Mouse (Mus musculus) limb, embryonic 10.5 days (tissue): ENCODE measurements at regions not wholly inside any gene's neighbourhood (a gene's known extent, or its start where the extent isn't known, plus 50 kb on each side); places are given as distances from the start of the nearest gene placed in this dataset.

Experiments used
- DNase-seq: peaks from one replicate; pipeline ENCODE4 v3.0.0-alpha.2; 2017; ENCODE audit warnings: low spot score
- H3K27ac ChIP-seq: fragments of 300-500 bp; sonication (generic); 2 replicates; pipeline ENCODE4 v1.5.1; 2016; ENCODE audit warnings: mild to moderate bottlenecking
- H3K27me3 ChIP-seq: fragments of 300-500 bp; sonication (generic); 2 replicates; pipeline ENCODE4 v1.6.1; 2016; ENCODE audit warnings: low read depth, mild to moderate bottlenecking; ENCODE audit not compliant: poor library complexity, severe bottlenecking
- H3K36me3 ChIP-seq: fragments of 300-500 bp; sonication (generic); 2 replicates; pipeline ENCODE4 v1.6.1; 2016; ENCODE audit warnings: mild to moderate bottlenecking, moderate library complexity
- H3K4me1 ChIP-seq: fragments of 300-500 bp; sonication (generic); 2 replicates; pipeline ENCODE4 v1.6.1; 2016
- H3K4me3 ChIP-seq: fragments of 300-500 bp; sonication (generic); 2 replicates; pipeline ENCODE4 v1.5.1; 2016; ENCODE audit warnings: mild to moderate bottlenecking, moderate library complexity
- H3K9me3 ChIP-seq: fragments of 300-500 bp; sonication (generic); replicated peaks from 2 replicates; pipeline ENCODE4 v1.6.1; 2016; ENCODE audit warnings: mild to moderate bottlenecking
- WGBS: fragments of 180-500 bp; shearing (Covaris S2); methylation state at CpG from one replicate; pipeline ENCODE4 v1.1.7; 2016; 5-methylcytosine and 5-hydroxymethylcytosine counted together

DNA sequence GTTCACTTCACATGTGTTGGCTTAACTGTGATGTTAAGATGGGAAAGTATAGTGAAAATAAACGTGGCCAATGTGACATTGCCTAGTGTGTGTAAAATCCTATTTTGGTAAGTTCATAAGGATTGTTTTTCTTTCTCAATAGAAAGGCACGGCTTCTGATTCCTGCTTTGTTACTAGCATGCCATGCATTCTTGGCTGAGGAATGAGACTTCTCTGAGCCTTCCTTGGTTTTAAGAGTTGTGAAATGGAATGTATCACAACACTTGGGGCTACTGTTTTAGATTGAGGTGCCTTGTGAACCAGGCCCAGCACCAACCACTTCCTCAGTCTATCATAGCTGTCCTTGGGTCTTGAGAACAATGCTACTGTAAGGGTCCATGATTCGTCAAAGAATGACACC is 577.3 kb downstream of the Tmem132b start:
- Histone ChIP-seq H3K27ac (no peak overlapping the region), H3K9me3 (no peaks in the 10 kb centered on the region), H3K4me1 (no peaks in the 10 kb centered on the region), H3K4me3 (no peak overlapping the region), H3K27me3 (no peaks in the 10 kb centered on the region), H3K36me3 (no peaks in the 10 kb centered on the region)
- no peak for DNase-seq
- WGBS = 82% methylated on average over 3 of the region's 3 CpGs

- H3K36me3 ChIP-seq = no peaks in the 10 kb centered on the region
Measured at GRCm38 (mm10) chr5:126117291-126117690, 585.7 kb downstream of the Tmem132b start.

GRCm38 (mm10) chr5:126117906-126118521 is 586.4 kb downstream of the Tmem132b start:
- no peak for DNase-seq
- Histone ChIP-seq H3K36me3 (no peaks in the 10 kb centered on the region), H3K9me3 (no peaks in the 10 kb centered on the region), H3K27me3 (no peaks in the 10 kb centered on the region), H3K4me3 (no peak overlapping the region), H3K27ac (no peak overlapping the region), H3K4me1 (no peaks in the 10 kb centered on the region)
- 73% methylated on average over 5 of the region's 5 CpGs for WGBS

More at GRCm38 (mm10) chr5:126117291-126117690, 585.7 kb downstream of the Tmem132b start:
- no peaks in the 10 kb centered on the region for H3K4me1 ChIP-seq
- no peaks in the 10 kb centered on the region for H3K9me3 ChIP-seq
- H3K27ac ChIP-seq = no peak overlapping the region
- no peak overlapping the region for H3K4me3 ChIP-seq
- H3K27me3 ChIP-seq = no peaks in the 10 kb centered on the region
- DNase-seq = no peak
- 88% methylated on average over 2 of the region's 2 CpGs for WGBS

GRCm38 (mm10) chr5:126118731-126119130 is 587.2 kb downstream of the Tmem132b start:
- Histone ChIP-seq H3K4me1 (no peaks in the 10 kb centered on the region), H3K27ac (no peak overlapping the region), H3K27me3 (no peaks in the 10 kb centered on the region), H3K36me3 (no peaks in the 10 kb centered on the region), H3K9me3 (no peaks in the 10 kb centered on the region), H3K4me3 (no peak overlapping the region)
- WGBS = 77% methylated on average over 3 of the region's 3 CpGs
- no peak for DNase-seq

- Histone ChIP-seq H3K4me3 (no peak overlapping the region), H3K27ac (no peak overlapping the region), H3K4me1 (no peaks in the 10 kb centered on the region), H3K27me3 (no peaks in the 10 kb centered on the region), H3K9me3 (no peaks in the 10 kb centered on the region), H3K36me3 (no peaks in the 10 kb centered on the region)
- no peak for DNase-seq
- WGBS = 84% methylated on average over 9 of the region's 9 CpGs
Measured at GRCm38 (mm10) chr5:126123216-126123615, 591.6 kb downstream of the Tmem132b start.

DNA sequence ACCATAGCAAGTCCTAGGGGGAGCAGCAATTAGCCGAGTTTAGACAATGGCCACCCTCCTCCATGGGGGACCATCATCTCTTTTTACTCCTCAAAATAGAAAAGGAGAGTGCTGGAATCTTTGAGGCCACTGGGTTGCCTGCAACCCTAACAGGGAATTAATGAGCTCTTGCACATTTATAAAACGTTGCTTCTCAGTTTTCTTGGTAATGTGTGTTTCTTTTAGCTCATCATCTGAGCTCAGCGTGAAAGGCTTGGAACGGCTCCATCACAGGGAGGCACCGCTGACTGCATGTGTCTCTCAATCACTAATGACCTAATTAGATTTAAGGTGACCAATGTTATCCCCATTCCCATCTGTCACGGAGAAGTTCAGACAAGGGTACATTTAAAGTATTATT is 595.9 kb downstream of the Tmem132b start:
- WGBS = 82% methylated on average over 6 of the region's 6 CpGs
- H3K4me3 ChIP-seq = no peak overlapping the region

GRCm38 (mm10) chr5:126148908-126149307 is 617.3 kb downstream of the Tmem132b start:
- no peaks in the 10 kb centered on the region for H3K9me3 ChIP-seq
- H3K4me1 ChIP-seq = no peaks in the 10 kb centered on the region
- DNase-seq = no peak
- H3K4me3 ChIP-seq = no peak overlapping the region
- H3K36me3 ChIP-seq = no peaks in the 10 kb centered on the region
- H3K27me3 ChIP-seq = no peaks in the 10 kb centered on the region
- 90% methylated on average over 2 of the region's 2 CpGs for WGBS
- H3K27ac ChIP-seq = no peak overlapping the region

More for the DNA sequence above, 595.9 kb downstream of the Tmem132b start:
- no peak for DNase-seq
- H3K27me3 ChIP-seq = no peaks in the 10 kb centered on the region
- no peaks in the 10 kb centered on the region for H3K4me1 ChIP-seq
- H3K36me3 ChIP-seq = no peaks in the 10 kb centered on the region
- H3K9me3 ChIP-seq = no peaks in the 10 kb centered on the region
- H3K27ac ChIP-seq = no peak overlapping the region

DNA sequence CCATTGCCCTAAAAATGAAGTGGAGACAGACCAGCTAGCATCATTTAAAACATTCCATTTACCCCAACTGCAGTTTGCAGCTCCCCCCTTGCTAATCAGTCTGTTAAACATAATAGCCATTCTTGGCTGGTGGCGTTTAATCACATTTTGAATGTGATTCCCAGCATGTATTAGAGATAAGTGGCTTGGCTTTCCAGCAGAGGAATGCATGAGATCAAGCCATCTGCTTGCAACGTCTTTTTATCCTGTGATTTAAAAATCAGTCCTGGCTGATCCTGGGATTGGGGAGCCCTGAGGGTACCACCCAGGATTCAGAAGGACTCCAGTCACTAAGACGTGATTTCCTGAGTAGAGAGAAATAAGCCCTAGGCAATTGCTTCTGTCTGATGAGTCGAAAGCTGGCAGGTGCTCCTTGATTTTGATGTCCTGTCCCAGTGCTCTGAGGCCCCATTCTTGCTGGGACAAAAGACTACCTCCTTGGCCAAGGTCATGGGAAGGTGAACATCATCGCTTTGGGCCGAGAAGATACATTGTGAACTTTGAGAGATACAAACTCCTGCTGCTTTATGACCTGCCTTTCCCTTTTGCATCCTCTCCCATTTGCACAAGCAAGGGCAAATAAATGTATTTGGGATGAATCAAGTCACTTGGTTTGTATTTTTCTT is 623.8 kb downstream of the Tmem132b start:
- no peaks in the 10 kb centered on the region for H3K9me3 ChIP-seq
- no peak overlapping the region for H3K27ac ChIP-seq
- no peaks in the 10 kb centered on the region for H3K4me1 ChIP-seq
- no peaks in the 10 kb centered on the region for H3K27me3 ChIP-seq
- 71% methylated on average over 6 of the region's 6 CpGs for WGBS
- no peak for DNase-seq
- H3K4me3 ChIP-seq = no peak overlapping the region
- no peaks in the 10 kb centered on the region for H3K36me3 ChIP-seq

DNA sequence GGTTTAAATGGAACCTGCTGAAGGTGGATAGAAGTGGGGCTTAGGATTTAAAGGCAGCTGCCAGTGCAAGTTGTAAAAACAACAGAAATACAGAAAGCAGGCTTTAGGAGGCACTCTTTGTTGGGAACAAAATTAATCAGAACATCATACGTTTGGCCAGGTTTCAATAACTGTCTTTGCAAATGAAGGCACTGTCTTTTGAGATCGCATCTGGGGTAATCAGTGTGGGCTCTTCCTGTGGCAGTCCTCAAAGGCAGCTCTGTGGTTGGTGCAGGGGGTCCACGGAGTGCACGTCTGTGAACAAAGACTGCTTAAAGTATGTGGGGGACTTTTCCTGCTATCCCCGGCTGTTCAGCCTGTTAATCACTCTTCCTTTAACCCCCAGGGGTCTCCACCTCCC is 654.5 kb downstream of the Tmem132b start:
- Histone ChIP-seq H3K9me3 (no peaks in the 10 kb centered on the region), H3K27me3 (no peaks in the 10 kb centered on the region), H3K36me3 (no peaks in the 10 kb centered on the region), H3K4me3 (no peak overlapping the region), H3K4me1 (no peaks in the 10 kb centered on the region), H3K27ac (no peak overlapping the region)
- no peak for DNase-seq
- WGBS = 65% methylated on average over 5 of the region's 5 CpGs

DNA sequence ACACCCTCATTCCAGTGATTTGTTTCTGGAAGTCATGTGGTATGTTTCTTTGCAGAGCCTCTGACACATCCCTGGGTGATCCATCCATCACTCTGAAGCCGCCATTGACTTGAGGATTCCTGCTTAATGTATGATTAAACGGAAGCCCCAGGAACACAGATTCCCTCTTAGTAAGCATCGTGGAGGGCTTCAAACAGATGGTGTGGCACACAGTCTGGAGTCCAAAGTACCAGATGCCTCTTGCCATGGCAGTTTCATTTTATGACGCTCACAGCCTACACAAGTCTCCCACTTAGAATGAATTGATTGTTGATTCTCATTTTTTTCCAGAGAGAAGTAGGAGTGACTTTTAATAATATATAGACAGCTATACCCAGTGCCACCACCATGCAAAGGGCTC is 668.3 kb downstream of the Tmem132b start:
- 73% methylated on average over 4 of the region's 4 CpGs for WGBS

GRCm38 (mm10) chr5:126201535-126201934 is 670.0 kb downstream of the Tmem132b start:
- no peaks in the 10 kb centered on the region for H3K4me1 ChIP-seq
- no peaks in the 10 kb centered on the region for H3K27me3 ChIP-seq
- 35% methylated on average over 4 of the region's 4 CpGs for WGBS
- no peaks in the 10 kb centered on the region for H3K36me3 ChIP-seq
- peak; percentile 30 for DNase-seq
- no peak overlapping the region for H3K27ac ChIP-seq
- H3K9me3 ChIP-seq = no peaks in the 10 kb centered on the region
- H3K4me3 ChIP-seq = no peak overlapping the region

More for the DNA sequence above, 668.3 kb downstream of the Tmem132b start:
- H3K4me3 ChIP-seq = no peak overlapping the region
- no peak for DNase-seq
- no peaks in the 10 kb centered on the region for H3K9me3 ChIP-seq
- H3K4me1 ChIP-seq = no peaks in the 10 kb centered on the region
- H3K27me3 ChIP-seq = no peaks in the 10 kb centered on the region
- no peak overlapping the region for H3K27ac ChIP-seq
- H3K36me3 ChIP-seq = no peaks in the 10 kb centered on the region

GRCm38 (mm10) chr5:126201996-126202395 is 670.4 kb downstream of the Tmem132b start:
- WGBS = 29% methylated on average over 9 of the region's 9 CpGs
- H3K4me1 ChIP-seq = no peaks in the 10 kb centered on the region
- no peaks in the 10 kb centered on the region for H3K27me3 ChIP-seq
- H3K4me3 ChIP-seq = no peak overlapping the region
- no peak overlapping the region for H3K27ac ChIP-seq
- no peaks in the 10 kb centered on the region for H3K9me3 ChIP-seq
- H3K36me3 ChIP-seq = no peaks in the 10 kb centered on the region
- peak; percentile 29 for DNase-seq

DNA sequence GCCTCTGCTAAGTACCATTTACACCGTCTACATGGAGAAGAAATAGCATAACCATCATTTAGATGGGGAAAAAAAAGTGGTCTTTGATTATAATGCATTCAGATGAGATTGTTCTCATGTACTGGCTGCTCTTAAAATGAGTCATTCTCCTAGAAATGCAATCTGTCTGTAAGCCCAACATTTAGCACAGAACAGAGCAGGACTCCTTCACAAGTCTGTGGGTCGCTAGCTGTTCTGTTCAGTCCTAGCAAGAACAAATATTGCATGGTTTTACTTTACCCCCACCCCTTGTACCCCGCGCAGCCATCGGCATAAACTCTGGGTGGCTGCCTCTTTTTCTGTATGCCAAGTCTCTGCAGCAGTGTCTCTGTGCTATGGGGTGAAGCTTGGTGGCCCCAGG is 685.4 kb downstream of the Tmem132b start:
- Histone ChIP-seq H3K4me1 (no peaks in the 10 kb centered on the region), H3K27ac (no peak overlapping the region), H3K36me3 (no peaks in the 10 kb centered on the region), H3K4me3 (no peak overlapping the region), H3K9me3 (no peaks in the 10 kb centered on the region), H3K27me3 (no peaks in the 10 kb centered on the region)
- no peak for DNase-seq
- 91% methylated on average over 5 of the region's 5 CpGs for WGBS
